Mouse (Mus musculus) erythroblast, embryonic 14.5 days (primary cell): ENCODE measurements around the gene Inka1.

Source experiments
- GATA1 ChIP-seq: IDR thresholded peaks from 2 replicates; pipeline ENCODE4 v1.6.1; 2012; ENCODE audit warnings: low read length, inconsistent platforms, mixed read lengths
- TAL1 ChIP-seq: IDR thresholded peaks from 3 replicates; pipeline ENCODE4 v1.6.1; 2012; ENCODE audit warnings: low read length, inconsistent platforms, mixed read lengths

DNA sequence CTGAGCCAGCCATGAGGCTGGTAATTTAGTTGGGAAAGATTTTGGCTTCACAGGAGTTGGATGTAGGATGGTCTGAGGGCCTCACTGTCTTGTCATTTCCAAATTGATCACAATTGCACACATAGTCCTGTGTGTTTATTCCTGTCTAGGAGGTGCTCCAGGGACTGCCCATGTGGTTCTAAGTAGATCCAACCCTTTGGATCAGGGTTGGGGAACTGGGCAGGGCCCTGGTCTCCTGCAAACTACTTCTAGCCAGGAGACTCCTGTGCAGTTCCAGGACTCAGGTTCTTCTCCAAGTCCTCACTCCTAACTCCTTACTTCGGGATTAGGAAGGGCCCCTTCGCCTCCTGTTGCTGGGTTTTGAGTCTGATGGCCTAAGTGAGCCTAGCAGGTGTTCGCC lies 50.3 kb downstream of the Inka1 start, which contains the start of gene Camkv:
- TF ChIP-seq GATA1 (no peak), TAL1 (no peak)
